Mouse (Mus musculus) midbrain, postnatal 0 days (tissue): Measurements from ENCODE around the gene Tpd52l2. TPM values are rescaled to one million over a fixed set of nuclear protein-coding genes. Genes with fewer than 3 reads are reported as not detected.

Experiments
- ATAC-seq: fragments of 200-750 bp; cut with Nextera tagmentation; 2 replicates; pipeline ENCODE4 v1.8.0; 2017; ENCODE audit warnings: moderate number of reproducible peaks, mild to moderate bottlenecking, moderate TSS enrichment, moderate library complexity; ENCODE audit not compliant: low FRiP score
- DNase-seq: peaks from one replicate; pipeline ENCODE4 v3.0.0-alpha.2; 2015; ENCODE audit warnings: low spot score
- H3K27ac ChIP-seq: fragments of 300-500 bp; sonication (generic); 2 replicates; pipeline ENCODE4 v1.5.1; 2014; ENCODE audit warnings: low read depth, mild to moderate bottlenecking, low read length, mixed read lengths
- H3K27me3 ChIP-seq: fragments of 300-500 bp; sonication (generic); 2 replicates; pipeline ENCODE4 v1.6.1; 2014; ENCODE audit warnings: low read length, control low read depth, mixed read lengths; ENCODE audit not compliant: insufficient read depth
- H3K36me3 ChIP-seq: fragments of 300-500 bp; sonication (generic); 2 replicates; pipeline ENCODE4 v1.6.1; 2014; ENCODE audit warnings: low read length, control low read depth, mixed read lengths; ENCODE audit not compliant: insufficient read depth
- H3K4me1 ChIP-seq: fragments of 300-500 bp; sonication (generic); 2 replicates; pipeline ENCODE4 v1.6.1; 2014; ENCODE audit warnings: mild to moderate bottlenecking, control low read depth, antibody characterized with exemption, low read length, mixed read lengths; ENCODE audit not compliant: insufficient read depth
- H3K4me2 ChIP-seq: fragments of 300-500 bp; sonication (generic); 2 replicates; pipeline ENCODE4 v1.6.1; 2014; ENCODE audit warnings: low read depth, mild to moderate bottlenecking, low read length, mixed read lengths; ENCODE audit not compliant: poor library complexity, severe bottlenecking
- H3K4me3 ChIP-seq: fragments of 300-500 bp; sonication (generic); 2 replicates; pipeline ENCODE4 v1.5.1; 2014; ENCODE audit warnings: low read depth, mild to moderate bottlenecking, low read length, moderate library complexity
- H3K9ac ChIP-seq: fragments of 300-500 bp; sonication (generic); replicated peaks from 2 replicates; pipeline ENCODE4 v1.6.1; 2014; ENCODE audit warnings: mild to moderate bottlenecking, low read length, moderate library complexity, mixed read lengths; ENCODE audit not compliant: poor library complexity, severe bottlenecking
- H3K9me3 ChIP-seq: fragments of 300-500 bp; sonication (generic); 2 replicates; pipeline ENCODE4 v1.6.1; 2016; ENCODE audit warnings: low read length, control low read depth
- CTCF ChIP-seq: IDR thresholded peaks from 2 replicates; pipeline ENCODE4 v1.5.1; 2016; ENCODE audit warnings: antibody characterized with exemption, mild to moderate bottlenecking
- WGBS: fragments of 180-500 bp; shearing (Covaris S2); extraction: QIAGEN DNeasy Blood & Tissue Kit; methylation state at CpG from one replicate; pipeline ENCODE4 v1.1.7; 2014; 5-methylcytosine and 5-hydroxymethylcytosine counted together
- polyA plus RNA-seq: library from polyadenylated mRNA; unstranded; fragments of >200 nt; fragmentation: Nextera tagmentation; extraction: Ambion mirVana; gene quantifications from 2 replicates; pipeline ENCODE4 v1.2.1, GENCODE M21; 2015
- total RNA-seq: library from RNA; depleted of rRNA; stranded (reverse); fragments of >200 nt; gene quantifications from 2 replicates; pipeline ENCODE4 v1.2.3, GENCODE M21; 2014

Gene Tpd52l2
- total and polyA plus RNA-seq, 2 experiments from 2014 or later = 69.5 to 112 TPM

- Histone ChIP-seq H3K9ac (no peak overlapping the region), H3K27me3 (no peaks in the 10 kb centered on the region), H3K36me3 (no peaks in the 10 kb centered on the region), H3K9me3 (no peaks in the 10 kb centered on the region), H3K4me3 (no peak overlapping the region), H3K4me1 (no peaks in the 10 kb centered on the region), H3K4me2 (no peak overlapping the region), H3K27ac (0 out of 2 replicates have a peak overlapping the region, but pooled peaks have one; percentile 18)
- no peak for TF ChIP-seq CTCF
- whole genome bisulfite sequencing = 86% methylated on average over 2 of the region's 2 CpGs
- ATAC-seq = no peak
- peak; percentile 80 for DNase-seq
Measured at GRCm38 (mm10) chr2:181537444-181538047, 40.6 kb downstream of the Tpd52l2 start.

DNA sequence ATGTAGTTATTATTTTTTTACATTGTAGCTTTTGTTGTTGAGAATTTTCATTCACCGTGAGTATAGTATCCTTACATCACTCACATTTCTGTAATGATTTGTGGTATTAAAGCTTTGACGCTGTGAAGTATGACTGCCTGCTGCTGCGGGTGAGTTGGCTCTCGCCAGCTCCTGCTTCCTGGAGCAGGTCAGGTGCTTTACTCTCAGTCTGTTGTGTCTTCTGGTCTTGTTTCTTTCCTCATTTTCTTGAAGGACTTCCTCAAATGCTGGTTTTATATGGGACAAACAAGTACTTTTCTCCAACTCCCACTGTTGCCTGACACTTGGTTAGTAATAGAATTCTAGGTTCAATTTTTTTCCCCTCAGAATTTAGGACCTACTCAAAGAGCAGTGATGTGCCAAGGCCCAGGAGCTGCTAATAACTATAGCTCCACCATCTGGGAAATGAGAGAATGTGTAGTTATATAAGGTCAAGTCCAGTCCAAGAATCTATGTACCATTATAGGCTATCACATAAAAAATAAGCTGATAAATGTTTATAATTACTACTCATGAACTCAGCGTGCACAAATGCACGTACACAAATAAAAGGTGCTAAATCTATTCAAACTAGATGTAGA lies 44.9 kb downstream of the Tpd52l2 start:
- Histone ChIP-seq H3K4me1 (no peaks in the 10 kb centered on the region), H3K36me3 (no peaks in the 10 kb centered on the region), H3K4me3 (no peak overlapping the region), H3K27me3 (no peaks in the 10 kb centered on the region), H3K9me3 (no peaks in the 10 kb centered on the region), H3K9ac (no peak overlapping the region), H3K4me2 (no peak overlapping the region), H3K27ac (no peak overlapping the region)
- no peak for ATAC-seq
- WGBS = 91% methylated on average over 6 of the region's 6 CpGs
- TF ChIP-seq CTCF = no peak
- no peak for DNase-seq

- no peak for TF ChIP-seq CTCF
- H3K4me1 ChIP-seq = no peaks in the 10 kb centered on the region
Measured at GRCm38 (mm10) chr2:181546142-181546541, 49.2 kb downstream of the Tpd52l2 start.

DNA sequence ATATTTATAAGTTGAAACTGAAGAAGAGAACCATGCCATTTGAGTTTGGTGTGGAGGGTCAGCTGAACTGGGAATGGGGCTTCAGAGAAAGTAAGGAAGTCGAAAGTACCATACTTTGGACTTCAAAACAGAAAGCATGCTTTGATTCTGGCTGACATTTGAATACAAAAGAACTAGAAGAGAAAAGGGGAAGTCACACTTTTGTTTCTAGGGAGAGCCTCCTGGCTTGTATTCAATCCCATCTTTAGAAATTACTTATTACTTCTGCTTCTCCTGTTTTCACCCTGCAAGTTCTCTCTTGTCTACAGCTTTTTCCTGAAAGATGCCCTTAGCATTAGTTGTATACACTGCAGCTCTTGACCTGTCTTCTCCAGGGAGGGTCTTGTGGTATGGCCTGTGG lies 51.3 kb downstream of the Tpd52l2 start:
- H3K4me3 ChIP-seq = no peak overlapping the region
- no peak overlapping the region for H3K9ac ChIP-seq
- no peaks in the 10 kb centered on the region for H3K9me3 ChIP-seq
- H3K27me3 ChIP-seq = no peaks in the 10 kb centered on the region
- DNase-seq (no peak), ATAC-seq (no peak)
- H3K4me2 ChIP-seq = no peak overlapping the region
- peaks cover 51% of the 10 kb centered on the region for H3K36me3 ChIP-seq
- no peak overlapping the region for H3K27ac ChIP-seq
- WGBS = 79% methylated on average over 1 of the region's 1 CpGs
- H3K4me1 ChIP-seq = no peaks in the 10 kb centered on the region
- no peak for TF ChIP-seq CTCF

More at GRCm38 (mm10) chr2:181546142-181546541, 49.2 kb downstream of the Tpd52l2 start:
- H3K4me2 ChIP-seq = no peak overlapping the region
- H3K9ac ChIP-seq = no peak overlapping the region
- 94% methylated on average over 7 of the region's 7 CpGs for WGBS
- H3K36me3 ChIP-seq = peaks cover 35% of the 10 kb centered on the region
- ATAC-seq (no peak), DNase-seq (no peak)
- no peak overlapping the region for H3K27ac ChIP-seq
- H3K4me3 ChIP-seq = no peak overlapping the region
- no peaks in the 10 kb centered on the region for H3K27me3 ChIP-seq
- no peaks in the 10 kb centered on the region for H3K9me3 ChIP-seq

GRCm38 (mm10) chr2:181548682-181549081 lies 51.7 kb downstream of the Tpd52l2 start:
- no peak for TF ChIP-seq CTCF
- Histone ChIP-seq H3K27ac (no peak overlapping the region), H3K4me2 (no peak overlapping the region), H3K4me3 (no peak overlapping the region), H3K4me1 (no peaks in the 10 kb centered on the region), H3K27me3 (no peaks in the 10 kb centered on the region), H3K36me3 (peaks cover 51% of the 10 kb centered on the region), H3K9ac (no peak overlapping the region), H3K9me3 (no peaks in the 10 kb centered on the region)
- ATAC-seq = no peak
- no peak for DNase-seq
- WGBS = 92% methylated on average over 5 of the region's 5 CpGs

- 98% methylated on average over 2 of the region's 2 CpGs for WGBS
- Histone ChIP-seq H3K4me2 (no peak overlapping the region), H3K4me1 (no peaks in the 10 kb centered on the region), H3K36me3 (peaks cover 51% of the 10 kb centered on the region), H3K9ac (no peak overlapping the region), H3K27ac (no peak overlapping the region), H3K9me3 (no peaks in the 10 kb centered on the region), H3K4me3 (no peak overlapping the region), H3K27me3 (no peaks in the 10 kb centered on the region)
- DNase-seq (no peak), ATAC-seq (no peak)
- TF ChIP-seq CTCF = no peak
Measured at GRCm38 (mm10) chr2:181550233-181550632, 53.3 kb downstream of the Tpd52l2 start.
